Mouse (Mus musculus) kidney, postnatal 36 days (tissue): ENCODE results near the gene Ric1.

Experiments used
- DNase-seq, 2 experiments: peaks; one replicate each; pipeline ENCODE4 v3.0.0; 2021 to 2022; ENCODE audit warnings: mixed read lengths in 2 of 2

The Ric1 gene

GRCm38 (mm10) chr19:29641510-29641909, 119.4 kb downstream of the Ric1 start:
- no peak for DNase-seq

- no peak for DNase-seq
Observed at GRCm38 (mm10) chr19:29642211-29642610, 120.1 kb downstream of the Ric1 start.

- DNase-seq = no peak
Observed at GRCm38 (mm10) chr19:29643194-29643922, 121.3 kb downstream of the Ric1 start.

- DNase-seq = peak in 1 of 2 experiments; percentile 47
Observed at GRCm38 (mm10) chr19:29644747-29645146, 122.7 kb downstream of the Ric1 start.

- DNase-seq = peak; percentile 95 to 98
Observed at GRCm38 (mm10) chr19:29647651-29648549, 125.8 kb downstream of the Ric1 start, which contains the start of gene Ermp1. TSS of gene Ermp1 (minus strand) at chr19:29648415.

GRCm38 (mm10) chr19:29648550-29648914, 126.5 kb downstream of the Ric1 start:
- DNase-seq = no peak

- no peak for DNase-seq
Observed at GRCm38 (mm10) chr19:29649683-29650082, 127.6 kb downstream of the Ric1 start.

- DNase-seq = no peak
Observed at GRCm38 (mm10) chr19:29653768-29654265, 131.7 kb downstream of the Ric1 start.

GRCm38 (mm10) chr19:29655148-29655547, 133.1 kb downstream of the Ric1 start:
- no peak for DNase-seq

GRCm38 (mm10) chr19:29656029-29656428, 133.9 kb downstream of the Ric1 start:
- no peak for DNase-seq
